Mouse (Mus musculus): ENCODE results near the gene Cmtm7. TPM values are rescaled to one million over a fixed set of nuclear protein-coding genes. Genes with fewer than 3 reads are reported as not detected.
A peak's percentile ranks its signal among the peaks of the same experiment; 100 is the strongest.

Cmtm7 gene
- total RNA-seq, 2 experiments from 2014 or later = 3.9 to 5.5 TPM

DNA sequence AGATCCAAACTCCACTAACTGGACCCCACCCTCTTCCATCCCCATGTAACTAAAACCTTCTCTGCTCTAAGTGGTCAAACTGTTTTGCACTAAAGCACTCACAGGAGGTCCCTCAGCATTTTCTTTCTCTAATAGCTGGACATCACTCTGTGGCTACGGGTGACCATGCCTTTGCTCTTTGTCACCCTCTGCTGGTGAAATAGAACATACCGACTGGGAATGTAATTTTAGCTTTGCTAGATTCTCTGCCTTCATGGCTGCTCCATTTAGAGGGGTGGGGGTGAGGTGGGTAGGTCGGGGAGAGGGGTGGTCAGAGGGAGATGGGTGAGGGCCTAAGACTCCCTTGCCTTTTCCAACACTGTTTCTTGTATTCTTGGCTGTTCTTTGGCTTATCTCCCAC, 54.3 kb downstream of the Cmtm7 start:
- Histone ChIP-seq H3K27ac (no peak overlapping the region), H3K4me3 (no peak overlapping the region)
- TF ChIP-seq CTCF (IDR thresholded peaks at IDR 0.05) = peak; percentile 76
- intact Hi-C loops (cut with DNase I) = loop anchor here (1.0 kb wide), 1 partner anchor 79 kb away; no protein-coding TSS in a partner anchor
- DNase-seq = peak; percentile 33

GRCm38 (mm10) chr9:114716677-114717331, 64.9 kb downstream of the Cmtm7 start:
- no peak overlapping the region for H3K4me3 ChIP-seq
- no peak overlapping the region for H3K27ac ChIP-seq
- intact Hi-C loops (cut with DNase I) = no loop called here
- no peak for TF ChIP-seq CTCF (IDR thresholded peaks at IDR 0.05)
- DNase-seq = no peak

DNA sequence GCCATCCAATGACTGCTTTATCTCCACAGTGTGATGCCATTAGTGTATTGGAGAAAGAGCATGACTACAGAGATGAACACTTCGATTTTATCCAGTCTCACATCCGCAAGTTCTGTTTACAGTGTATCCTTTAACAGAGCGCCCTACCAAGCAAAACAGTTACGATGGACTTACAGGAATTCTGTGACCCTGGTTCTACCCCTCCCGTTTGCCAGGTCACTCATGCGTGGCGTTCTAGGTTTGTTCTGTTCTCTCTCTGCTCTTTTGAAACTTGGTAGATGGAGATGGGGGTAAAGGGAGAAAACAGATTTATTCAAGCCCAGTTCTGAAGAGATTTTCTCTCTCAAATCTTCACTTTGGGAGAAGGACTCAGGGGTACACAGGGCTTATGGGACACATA, 68.2 kb downstream of the Cmtm7 start:
- Histone ChIP-seq H3K4me3 (no peak overlapping the region), H3K27ac (no peak overlapping the region)
- intact Hi-C loops (cut with DNase I) = no loop called here
- no peak for TF ChIP-seq CTCF (IDR thresholded peaks at IDR 0.05)
- no peak for DNase-seq

DNA sequence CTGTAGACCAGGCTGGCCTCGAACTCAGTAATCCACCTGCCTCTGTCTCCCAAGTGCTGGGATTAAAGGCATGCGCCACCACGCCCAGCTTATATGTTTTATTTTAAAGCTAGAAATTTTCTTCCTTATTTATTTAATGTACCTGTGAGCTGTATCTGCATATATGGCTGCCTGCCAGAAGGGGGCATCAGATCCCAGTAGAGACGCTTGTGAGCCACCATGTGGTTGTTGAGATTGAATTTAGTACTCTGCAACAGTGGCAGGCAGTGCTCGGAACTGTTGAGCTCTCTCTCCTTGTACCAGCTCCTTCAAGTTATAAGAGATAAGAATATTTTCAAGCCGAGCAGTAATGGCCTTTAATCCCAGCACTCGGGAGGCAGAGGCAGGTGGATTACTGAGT, 71.3 kb downstream of the Cmtm7 start:
- Histone ChIP-seq H3K27ac (no peak overlapping the region), H3K4me3 (no peak overlapping the region)
- DNase-seq = no peak
- peak; percentile 20; the same call in 1 of the 2 replicates for TF ChIP-seq CTCF (IDR thresholded peaks at IDR 0.05)
- intact Hi-C loops (cut with DNase I) = no loop called here

GRCm38 (mm10) chr9:114707805-114708204, 73.9 kb downstream of the Cmtm7 start:
- intact Hi-C loops (cut with DNase I) = no loop called here
- TF ChIP-seq CTCF (IDR thresholded peaks at IDR 0.05) = no peak
- no peak overlapping the region for H3K27ac ChIP-seq
- no peak for DNase-seq
- no peak overlapping the region for H3K4me3 ChIP-seq

Other genes with a start within 250 kb of the Cmtm7 start
- gene Trim71, start 217.5 kb downstream of the Cmtm7 start, total RNA-seq (2021) = not detected
- 10 to 100 TPM; 17.1 TPM for gene Cnot10, start 141.7 kb downstream of the Cmtm7 start, total RNA-seq (2021)
- 10 to 100 TPM; 33.7 to 36.5 TPM for gene Dync1li1, start 93.1 kb downstream of the Cmtm7 start, total RNA-seq (2021)
- gene Cmtm6, start 50.7 kb downstream of the Cmtm7 start, total RNA-seq (2021) = 1 to 10 TPM; 7.3 to 7.9 TPM
- 1 to 10 TPM; 2.0 to 2.1 TPM for gene Cmtm8, start 62.3 kb upstream of the Cmtm7 start, total RNA-seq (2021)
- 10 to 100 TPM; 16.4 to 22.3 TPM for gene Gpd1l, start 152.1 kb upstream of the Cmtm7 start, total RNA-seq (2021)
- 1 to 10 TPM; 2.0 to 3.7 TPM for gene Osbpl10, start 196.7 kb upstream of the Cmtm7 start, total RNA-seq (2021)
- gene Rps27rt, start 200.9 kb upstream of the Cmtm7 start, total RNA-seq (2021) = 10 to 100 TPM; 34.1 to 35.4 TPM

All from gastrocnemius, adult 2 months (tissue).